Mouse (Mus musculus) left cerebral cortex, postnatal 14 days (tissue): Measurements from ENCODE around the gene Zdhhc21. TPM values are rescaled to one million over a fixed set of nuclear protein-coding genes. Genes with fewer than 3 reads are reported as not detected.
A peak's percentile ranks its signal among the peaks of the same experiment; 100 is the strongest.

Source experiments
- DNase-seq, 2 experiments: peaks; one replicate each; pipeline ENCODE4 v3.0.0; 2021 to 2022; ENCODE audit warnings: low spot score in 2 of 2, mixed read lengths in 1 of 2
- intact Hi-C: fragments of 180-260 bp; cut with DNase I; formaldehyde crosslinking; loops from one replicate; pipeline ENCODE4 v1.15.1; 2025
- total RNA-seq, 2 experiments: library from RNA; stranded (reverse); gene quantifications; 2 replicates each; pipeline ENCODE4 v1.2.3; 2021

Gene Zdhhc21
- total RNA-seq, 2 experiments from 2014 or later, result 58.9 to 62.1 TPM

DNA sequence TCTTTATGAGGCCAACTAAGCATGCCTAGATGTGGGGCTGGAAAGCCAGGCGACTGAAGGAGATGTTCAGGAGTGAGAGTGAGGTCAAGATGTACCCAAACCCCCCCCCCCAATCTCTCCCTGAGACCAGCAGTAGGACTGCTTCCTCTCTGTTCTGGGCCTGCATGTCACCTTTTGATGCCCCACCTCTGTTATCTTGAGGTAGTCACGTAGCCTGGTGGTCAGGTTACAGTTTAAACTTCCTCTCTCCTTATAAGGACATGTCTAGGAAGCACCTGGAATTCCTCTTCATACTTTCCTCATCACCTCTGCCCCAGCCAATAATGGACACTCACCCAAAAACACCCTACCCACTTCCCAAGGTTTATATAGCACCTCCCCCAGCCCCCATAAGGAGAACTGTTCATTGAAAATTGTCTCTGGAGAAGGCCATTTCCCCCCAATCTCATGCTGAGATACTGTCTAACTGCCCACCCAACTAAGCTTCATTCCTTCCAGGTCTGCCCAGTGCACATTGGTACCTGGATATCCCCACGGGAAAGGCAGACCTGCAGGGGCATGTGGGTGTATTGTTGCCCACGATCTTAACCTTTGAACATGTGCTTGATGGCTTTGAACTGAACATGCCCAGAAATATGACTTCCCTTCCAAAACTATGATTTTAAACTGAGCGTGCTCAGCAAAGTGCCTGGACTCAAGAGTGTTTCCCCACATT lies 8.1 kb upstream of the Zdhhc21 start:
- intact Hi-C loops, result no loop called here
- no peak for DNase-seq

- intact Hi-C loops, result no loop called here
- DNase-seq, result no peak
Measured at GRCm38 (mm10) chr4:82867111-82867510, 7.4 kb upstream of the Zdhhc21 start.

DNA sequence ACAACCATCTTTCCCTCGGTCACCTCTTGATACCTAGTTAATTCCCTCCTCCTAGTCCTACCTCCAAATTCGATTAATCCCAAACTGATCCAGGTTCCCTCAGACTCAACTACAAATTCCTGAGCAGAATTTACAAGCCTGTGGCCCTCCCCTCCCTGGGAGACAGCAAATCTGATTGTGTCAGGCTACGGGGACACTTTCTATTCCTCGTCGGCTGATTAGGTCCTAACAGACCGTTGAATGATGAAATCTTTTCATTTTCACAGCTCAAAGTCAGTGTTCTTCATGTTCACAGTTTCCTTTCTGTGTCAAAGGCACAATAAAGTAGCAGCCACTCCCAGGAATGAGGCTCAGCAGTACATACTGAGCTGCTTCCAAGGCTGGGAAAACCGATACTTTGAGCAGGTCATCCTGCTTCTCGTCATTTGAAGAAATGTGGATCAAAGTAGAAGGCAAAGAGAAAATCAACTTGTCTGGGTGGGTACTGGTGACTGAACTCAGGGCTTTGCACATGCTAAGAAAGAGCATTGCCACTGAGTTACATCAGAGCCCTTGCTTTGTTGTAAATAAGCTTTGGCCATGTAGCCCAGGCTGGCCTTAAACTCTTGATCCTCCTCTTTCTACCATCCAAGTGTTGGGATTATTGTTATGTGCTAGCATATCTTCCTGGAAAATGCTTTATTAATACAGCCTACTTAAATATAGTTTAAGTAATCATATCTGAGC lies 5.4 kb upstream of the Zdhhc21 start:
- no peak for DNase-seq
- intact Hi-C loops, result no loop called here

DNA sequence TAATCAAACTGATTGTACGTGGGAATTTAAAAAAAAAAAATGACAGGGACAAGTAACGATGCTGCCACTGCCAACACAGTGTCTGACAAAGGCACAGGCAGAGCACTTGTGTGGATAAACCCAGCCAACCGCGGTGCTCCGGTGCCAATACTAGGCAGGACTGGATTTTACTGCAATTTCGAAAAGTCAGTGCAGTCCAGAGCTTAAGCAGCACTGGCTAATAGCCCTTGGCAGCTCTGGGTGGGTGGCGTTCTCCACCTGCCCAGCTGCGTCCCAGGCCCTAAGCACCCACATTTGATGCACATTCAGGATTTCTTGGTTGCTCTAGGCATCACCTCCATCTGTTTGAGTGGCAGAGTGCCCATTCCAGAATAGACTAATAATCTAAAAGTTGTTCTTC lies 3.6 kb upstream of the Zdhhc21 start:
- DNase-seq, result no peak
- intact Hi-C loops, result no loop called here

GRCm38 (mm10) chr4:82861451-82861850 lies 1.7 kb upstream of the Zdhhc21 start:
- DNase-seq, result no peak
- intact Hi-C loops, result no loop called here

- DNase-seq, result no peak
- intact Hi-C loops, result no loop called here
Measured at GRCm38 (mm10) chr4:82860566-82860965, 808 bp upstream of the Zdhhc21 start.

DNA sequence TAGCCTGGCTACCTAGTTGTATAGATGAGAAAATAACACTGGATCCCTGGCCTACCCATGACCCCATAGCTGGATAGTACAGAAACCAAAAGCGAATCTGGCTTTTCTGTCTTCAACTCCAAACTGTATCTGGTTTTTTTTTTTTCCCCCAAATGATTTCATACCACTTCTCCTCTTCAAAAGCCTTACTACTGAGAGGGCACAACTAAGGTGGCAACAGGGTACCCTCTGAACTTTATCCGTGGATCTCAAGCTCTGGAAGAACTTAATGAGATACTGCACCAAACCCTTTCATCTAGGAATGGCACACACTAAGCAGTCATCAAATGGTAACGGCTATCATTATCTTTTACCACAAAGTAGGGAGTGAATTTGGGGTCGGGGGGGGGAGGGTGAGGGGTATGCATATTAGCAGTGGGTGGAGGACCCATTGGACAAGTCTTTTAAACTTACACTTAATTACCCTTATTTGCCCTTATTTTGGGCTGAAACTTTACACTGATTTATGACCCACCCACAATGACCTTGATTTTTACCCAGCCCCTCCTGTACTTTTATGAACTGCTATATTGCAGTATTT lies 1.2 kb downstream of the Zdhhc21 start:
- no peak for DNase-seq
- intact Hi-C loops, result loop anchor here (5.0 kb wide), 1 partner anchor 74 kb away; no protein-coding TSS in a partner anchor

DNA sequence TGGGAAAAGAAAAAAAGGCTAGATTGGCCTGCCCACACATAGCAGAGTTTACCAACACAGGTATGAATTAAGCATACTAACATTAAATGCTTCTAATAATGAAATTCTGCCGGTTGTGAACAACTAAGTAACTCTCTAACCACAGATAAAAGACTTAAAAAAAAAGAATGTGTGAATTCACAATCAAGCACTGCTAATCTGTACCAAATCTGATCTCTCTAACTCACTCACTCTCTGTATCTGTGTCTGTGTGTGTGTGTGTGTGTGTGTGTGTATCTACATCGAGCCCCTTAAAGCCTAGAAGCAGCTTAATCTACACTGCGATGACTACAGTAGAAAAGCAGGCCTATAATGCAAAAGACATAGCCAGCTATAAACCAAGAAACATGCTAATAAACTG lies 2.8 kb downstream of the Zdhhc21 start:
- DNase-seq, result no peak
- intact Hi-C loops, result loop anchor here (5.0 kb wide), 1 partner anchor 75 kb away; no protein-coding TSS in a partner anchor

DNA sequence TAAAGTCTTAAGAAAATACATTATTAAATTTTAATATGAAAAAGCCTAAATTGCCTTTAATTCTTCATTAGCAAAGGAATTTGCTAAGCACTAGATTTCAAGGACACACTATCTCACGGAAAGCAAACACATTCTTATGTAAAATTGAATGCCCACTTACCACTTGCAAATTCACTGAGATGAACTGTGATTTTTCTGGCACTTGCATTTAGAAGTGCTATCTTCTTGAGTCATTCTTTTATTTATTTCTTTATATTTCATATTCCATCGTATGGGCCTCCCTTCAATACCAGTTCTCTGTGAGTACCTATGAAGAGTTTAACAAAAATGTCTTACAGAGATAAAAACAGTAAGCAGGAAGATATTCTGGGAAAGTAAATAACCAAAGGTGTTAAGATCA lies 5.9 kb downstream of the Zdhhc21 start:
- intact Hi-C loops, result no loop called here
- DNase-seq, result peak in 1 of 2 experiments; percentile 25

DNA sequence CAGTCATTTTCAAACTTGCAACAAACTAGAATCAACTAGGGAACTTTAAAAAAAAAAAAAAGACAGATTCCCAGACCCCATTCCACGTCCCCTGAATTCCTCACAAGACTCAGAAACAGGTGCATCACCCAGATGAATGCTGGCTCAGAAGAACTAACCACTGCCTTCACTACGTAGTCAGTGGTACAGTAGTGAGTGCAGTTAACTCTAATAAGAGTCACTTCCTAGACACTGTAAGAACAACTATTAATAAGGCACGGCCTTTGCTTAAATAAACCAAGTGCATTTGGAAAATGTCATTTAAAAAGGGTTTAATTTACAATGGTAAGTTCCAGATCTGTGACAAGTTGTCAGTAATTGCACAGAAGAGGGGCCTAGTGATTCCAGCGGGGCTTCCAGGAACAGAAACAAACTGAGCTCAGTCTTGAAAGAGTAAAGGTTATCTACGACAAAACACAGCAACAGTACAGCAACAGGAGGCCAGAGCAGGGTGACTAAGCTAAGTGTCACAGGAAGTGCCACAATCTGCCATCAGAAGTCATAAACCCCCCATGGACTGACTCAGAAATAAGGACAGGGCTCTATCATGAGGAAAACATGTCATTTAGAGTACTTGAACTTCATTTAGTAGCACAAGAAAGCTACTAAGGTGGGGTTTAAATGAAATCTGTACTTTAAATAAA lies 11.1 kb downstream of the Zdhhc21 start:
- no peak for DNase-seq
- intact Hi-C loops, result no loop called here

- intact Hi-C loops, result no loop called here
- DNase-seq, result no peak
Measured at GRCm38 (mm10) chr4:82837526-82838240, 22.1 kb downstream of the Zdhhc21 start.

DNA sequence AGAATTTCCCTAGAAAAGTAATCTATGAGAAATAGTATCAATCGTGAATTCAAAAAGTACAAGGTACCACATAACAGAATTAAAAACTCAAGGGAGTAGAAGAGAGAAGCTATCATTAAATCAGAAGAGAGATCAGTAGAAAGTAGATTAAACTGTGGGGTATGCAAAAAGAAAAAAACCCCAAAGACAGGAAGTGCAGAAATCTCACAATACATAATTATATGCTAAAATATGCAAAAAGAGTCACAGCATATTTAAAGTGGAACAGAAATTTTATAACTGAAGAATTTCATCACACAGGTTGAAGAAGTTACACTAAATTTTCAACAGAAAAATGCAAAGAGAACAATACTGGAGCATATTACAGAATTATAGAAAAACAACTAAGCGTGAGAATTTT lies 28.6 kb downstream of the Zdhhc21 start:
- intact Hi-C loops, result no loop called here
- no peak for DNase-seq

- intact Hi-C loops, result no loop called here
- DNase-seq, result no peak
Measured at GRCm38 (mm10) chr4:82829429-82829828, 30.3 kb downstream of the Zdhhc21 start.

DNA sequence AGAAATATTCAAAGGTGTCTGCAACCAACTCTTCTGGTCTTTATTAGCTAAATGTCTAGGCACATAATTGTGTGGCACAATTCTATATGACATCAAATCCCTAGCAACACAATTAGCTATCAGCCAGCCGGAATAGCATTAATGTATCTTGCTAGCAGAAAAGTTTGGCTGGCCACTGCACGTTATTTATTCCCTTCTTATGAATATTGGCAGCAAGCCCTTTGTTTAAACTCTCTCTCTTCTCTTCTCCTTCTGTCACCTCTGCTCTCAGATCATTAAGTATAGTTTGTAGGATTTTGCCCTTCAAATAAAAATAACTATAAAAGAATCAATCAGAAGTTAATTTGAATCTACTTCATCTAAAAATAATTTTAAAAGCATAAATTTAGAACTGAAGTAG lies 32.8 kb downstream of the Zdhhc21 start:
- DNase-seq, result no peak
- intact Hi-C loops, result no loop called here

DNA sequence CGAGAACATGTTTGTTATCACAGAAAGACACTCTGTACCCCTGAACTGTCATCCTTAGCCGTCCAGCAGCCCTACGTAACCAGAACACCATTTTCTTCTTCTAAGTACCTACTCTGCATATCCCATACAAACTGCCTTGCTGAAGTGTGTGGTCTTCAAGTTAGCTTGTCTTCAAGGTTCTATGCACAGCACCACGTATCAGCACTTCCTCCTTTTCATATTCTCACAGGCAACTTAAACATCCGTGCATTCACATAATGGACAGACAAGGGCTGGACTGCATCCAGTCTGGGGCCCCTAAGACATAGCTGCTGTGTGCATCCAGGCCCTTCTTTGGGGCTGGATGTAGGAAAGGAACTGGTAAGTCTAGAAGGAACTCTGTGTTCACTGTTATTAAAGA lies 41.9 kb downstream of the Zdhhc21 start:
- intact Hi-C loops, result no loop called here
- DNase-seq, result no peak

DNA sequence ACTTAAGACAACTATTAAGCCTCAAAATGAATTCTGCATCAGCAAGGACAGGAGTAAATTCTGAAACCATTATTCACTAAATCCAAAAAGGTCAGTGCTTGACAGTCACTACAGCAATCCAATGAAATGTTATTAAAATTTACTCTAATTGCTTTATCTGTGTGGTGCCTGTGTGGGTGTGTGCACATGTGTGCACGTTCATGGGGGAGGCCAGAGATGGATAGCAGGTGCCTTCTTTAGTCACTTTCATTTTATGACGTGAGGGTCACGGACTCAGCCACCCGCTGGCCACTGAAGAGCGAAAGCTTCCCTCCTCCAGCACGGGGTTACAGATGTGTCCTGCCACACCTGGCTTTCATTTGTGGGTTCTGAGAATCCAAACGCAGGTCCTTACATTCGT lies 43.4 kb downstream of the Zdhhc21 start:
- no peak for DNase-seq
- intact Hi-C loops, result no loop called here

GRCm38 (mm10) chr4:82815296-82815695 lies 44.5 kb downstream of the Zdhhc21 start:
- DNase-seq, result no peak
- intact Hi-C loops, result no loop called here

DNA sequence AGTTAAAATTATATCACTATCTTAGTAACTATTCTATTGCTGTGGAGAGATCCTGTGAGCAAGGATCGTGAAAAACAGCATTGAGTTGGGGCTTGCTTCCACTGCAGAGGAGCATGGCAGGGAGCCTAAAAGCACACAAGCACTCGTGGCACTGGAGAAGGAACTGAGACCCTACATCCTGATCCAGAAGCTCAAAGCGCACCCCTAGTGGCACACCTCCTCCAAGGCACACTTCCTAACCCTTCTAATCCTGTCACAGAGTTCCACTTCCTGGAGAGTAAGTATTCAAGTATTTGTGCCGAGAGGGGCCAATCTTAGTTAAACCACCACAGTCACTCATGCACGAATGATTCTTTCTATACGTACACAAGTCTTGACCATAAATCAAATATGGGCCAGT lies 46.4 kb downstream of the Zdhhc21 start:
- DNase-seq, result no peak
- intact Hi-C loops, result no loop called here

DNA sequence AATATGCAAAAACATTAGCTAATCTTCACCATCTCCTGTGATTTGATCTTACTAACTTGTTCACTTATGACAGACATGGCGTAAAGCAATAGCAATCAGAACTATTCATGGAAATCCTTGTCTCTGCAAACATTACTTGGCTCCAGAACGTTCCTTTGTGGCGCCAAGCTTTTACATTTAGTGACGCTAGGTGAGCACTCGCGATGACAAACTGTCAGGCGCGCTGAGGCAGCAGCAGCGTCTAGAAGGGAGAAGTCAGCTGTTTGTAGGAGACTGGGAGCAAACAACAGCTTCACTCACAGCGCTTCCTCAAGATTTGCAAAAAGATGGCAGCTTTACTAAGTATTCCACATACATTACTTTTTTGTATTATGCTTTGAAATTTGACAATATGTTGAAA lies 51.9 kb downstream of the Zdhhc21 start:
- intact Hi-C loops, result no loop called here
- no peak for DNase-seq
